Mouse (Mus musculus): ENCODE measurements around the gene Exosc7.

Gene Exosc7

DNA sequence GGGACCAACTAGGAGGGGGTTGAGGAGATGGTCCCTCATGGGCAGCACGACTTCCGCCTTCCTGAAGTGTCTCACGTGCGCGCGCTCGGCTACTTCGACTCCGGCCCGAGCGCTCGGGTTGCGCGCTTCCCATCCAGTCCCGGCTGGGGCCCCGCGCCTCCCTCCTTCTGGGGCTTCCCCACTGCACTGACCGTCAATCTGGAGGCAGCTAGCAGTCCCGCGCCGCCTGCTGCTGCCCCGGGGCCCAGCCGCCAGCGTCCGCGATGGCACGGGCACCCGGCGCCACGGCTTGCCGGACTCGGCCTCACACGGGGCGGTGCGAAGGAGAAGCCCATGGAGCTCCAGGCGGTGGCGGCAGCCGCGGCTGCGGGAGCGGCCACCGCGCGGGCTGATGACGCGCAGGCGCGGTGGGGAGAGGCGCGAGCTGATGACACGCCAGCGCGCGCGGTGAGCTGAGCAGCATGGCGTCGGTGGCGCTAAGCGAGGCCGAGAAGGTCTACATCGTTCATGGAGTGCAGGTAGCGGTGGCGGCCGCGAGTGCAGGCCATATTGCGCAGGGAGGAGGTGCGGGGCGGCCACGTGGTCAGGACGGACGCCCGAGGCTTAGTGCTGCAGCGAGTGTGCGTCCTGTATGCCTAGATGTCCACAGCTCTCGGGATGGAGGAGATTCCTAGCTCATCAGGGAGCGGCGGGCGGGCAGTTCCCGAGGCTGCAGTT lies at the start of gene Exosc7, which contains the start of gene Zdhhc3:
Exosc7 (plus strand) TSS at position 411 of the 717 bp plus-strand sequence.
Zdhhc3 (minus strand) TSS at position 401 of the 717 bp plus-strand sequence.
- peak; percentile 73 to 80 for DNase-seq (ENCODE audit: low spot score in 2 of 2)

DNA sequence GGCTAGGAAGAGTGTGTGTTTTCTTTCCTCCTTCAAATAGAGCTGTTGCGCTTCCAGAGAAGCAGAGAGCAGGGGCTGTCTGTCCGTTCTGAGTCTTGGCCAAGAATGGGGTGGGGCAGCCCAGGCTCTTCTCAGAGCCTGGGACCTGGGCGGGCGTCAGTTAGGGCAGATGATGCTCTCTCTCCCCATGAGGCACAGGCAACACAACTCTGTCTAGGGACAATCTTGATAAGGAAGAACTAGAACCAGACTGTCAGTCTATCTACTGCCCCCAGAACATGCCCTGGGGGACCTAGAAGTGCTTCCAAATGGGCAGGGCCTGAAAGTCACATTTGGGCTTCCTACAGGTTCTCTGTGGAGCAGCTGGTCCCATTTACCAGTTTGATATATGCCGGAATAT lies 33.9 kb upstream of the Exosc7 start:
- no peak for DNase-seq (ENCODE audit: low spot score in 2 of 2)

DNA sequence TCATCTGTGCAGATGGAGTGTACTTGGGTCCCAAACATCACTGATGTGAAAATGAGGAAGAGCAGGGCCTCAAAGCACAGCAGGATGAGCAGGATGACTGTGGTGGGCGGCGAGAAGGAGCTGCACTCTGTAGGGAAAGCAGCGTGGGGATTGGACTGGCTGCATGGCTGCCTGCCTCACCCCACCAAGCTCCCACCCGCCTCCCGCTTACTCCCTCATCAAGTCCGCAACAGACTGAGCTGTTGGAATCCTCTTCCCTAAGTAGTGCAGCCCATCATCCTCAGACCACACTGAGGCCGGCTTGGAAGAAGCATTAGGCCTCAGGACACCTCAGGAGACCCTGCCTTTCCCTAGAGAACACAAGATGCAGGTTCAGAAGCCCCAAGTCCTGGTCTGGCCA lies 32.7 kb upstream of the Exosc7 start:
- no peak for DNase-seq (ENCODE audit: low spot score in 2 of 2)

DNA sequence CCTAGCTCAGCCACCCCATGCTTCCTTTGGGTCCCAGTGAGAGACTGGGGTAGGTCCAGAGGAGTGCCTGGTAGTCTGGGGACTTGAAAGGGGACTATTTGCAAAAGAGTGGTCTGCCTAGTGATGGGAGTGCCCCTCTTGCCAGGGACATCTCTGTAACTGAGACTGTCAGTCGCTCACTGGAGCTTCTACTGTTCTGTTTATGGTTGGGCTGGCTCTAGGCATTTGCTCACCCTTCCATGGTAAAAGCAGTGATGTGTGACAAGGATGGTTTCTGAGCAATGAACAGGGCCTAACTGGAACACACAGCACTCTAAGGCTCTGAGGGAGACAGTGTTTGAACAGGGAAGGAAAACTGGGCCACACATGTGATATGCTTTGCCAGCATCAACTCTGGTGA lies 32.2 kb upstream of the Exosc7 start:
- no peak for DNase-seq (ENCODE audit: low spot score in 2 of 2)

DNA sequence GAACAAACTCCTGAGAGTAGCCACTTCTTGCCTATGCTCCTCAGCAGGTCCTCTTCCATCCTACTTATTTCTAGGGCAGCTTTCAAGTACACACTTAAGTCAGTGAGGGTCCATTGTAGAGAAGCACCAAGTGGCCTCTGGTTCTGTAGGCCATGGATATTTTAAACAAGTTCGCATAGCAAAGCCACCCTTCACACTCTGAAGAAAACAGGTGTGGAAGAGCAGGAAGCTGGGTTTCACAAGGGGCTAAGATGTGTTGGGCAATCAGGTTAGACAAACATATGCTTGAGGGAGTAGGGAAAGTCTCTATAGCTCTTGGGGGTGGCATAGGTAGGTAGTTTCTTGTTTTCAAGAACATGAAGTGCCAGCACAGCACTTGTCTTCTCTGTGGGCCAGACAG lies 27.6 kb upstream of the Exosc7 start:
- no peak for DNase-seq (ENCODE audit: low spot score in 2 of 2)

DNA sequence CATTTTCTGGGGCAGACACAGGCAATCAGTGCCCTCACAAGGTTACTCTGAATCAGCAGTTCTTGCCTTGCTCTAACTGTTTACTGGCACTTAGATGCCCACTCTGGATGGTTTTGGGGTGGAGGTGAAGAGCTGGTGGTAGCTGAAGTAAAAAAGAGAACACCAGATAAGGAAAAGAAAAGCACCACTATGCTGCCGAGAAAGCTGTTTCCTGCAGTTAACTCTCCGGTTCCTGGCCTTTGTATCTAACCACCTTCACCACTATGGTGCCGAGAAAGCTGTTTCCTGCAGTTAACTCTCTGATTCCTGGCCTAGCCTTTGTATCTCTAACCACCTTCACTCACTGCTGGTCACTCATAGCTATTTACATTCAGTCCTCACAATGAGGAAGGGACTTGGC lies 25.5 kb upstream of the Exosc7 start:
- no peak for DNase-seq (ENCODE audit: low spot score in 2 of 2)

DNA sequence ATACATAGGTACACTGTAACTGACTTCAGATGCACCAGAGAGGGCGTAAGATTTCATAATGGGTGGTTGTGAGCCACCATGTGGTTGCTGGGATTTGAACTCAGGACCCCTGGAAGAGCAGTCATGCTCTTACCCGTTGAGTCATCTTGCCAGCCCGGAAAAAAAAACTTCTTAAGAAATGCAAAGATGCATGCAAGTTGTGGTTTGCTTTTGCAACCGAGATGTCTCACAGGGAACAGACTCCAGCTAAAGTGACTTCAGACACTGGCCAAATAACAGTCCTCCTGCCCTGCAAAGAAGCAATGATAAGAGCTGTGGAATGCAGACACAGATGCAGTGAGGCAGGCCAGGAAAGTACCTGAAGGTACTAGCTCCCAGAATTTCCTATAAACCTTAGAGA lies 22.2 kb upstream of the Exosc7 start:
- no peak for DNase-seq (ENCODE audit: low spot score in 2 of 2)

DNA sequence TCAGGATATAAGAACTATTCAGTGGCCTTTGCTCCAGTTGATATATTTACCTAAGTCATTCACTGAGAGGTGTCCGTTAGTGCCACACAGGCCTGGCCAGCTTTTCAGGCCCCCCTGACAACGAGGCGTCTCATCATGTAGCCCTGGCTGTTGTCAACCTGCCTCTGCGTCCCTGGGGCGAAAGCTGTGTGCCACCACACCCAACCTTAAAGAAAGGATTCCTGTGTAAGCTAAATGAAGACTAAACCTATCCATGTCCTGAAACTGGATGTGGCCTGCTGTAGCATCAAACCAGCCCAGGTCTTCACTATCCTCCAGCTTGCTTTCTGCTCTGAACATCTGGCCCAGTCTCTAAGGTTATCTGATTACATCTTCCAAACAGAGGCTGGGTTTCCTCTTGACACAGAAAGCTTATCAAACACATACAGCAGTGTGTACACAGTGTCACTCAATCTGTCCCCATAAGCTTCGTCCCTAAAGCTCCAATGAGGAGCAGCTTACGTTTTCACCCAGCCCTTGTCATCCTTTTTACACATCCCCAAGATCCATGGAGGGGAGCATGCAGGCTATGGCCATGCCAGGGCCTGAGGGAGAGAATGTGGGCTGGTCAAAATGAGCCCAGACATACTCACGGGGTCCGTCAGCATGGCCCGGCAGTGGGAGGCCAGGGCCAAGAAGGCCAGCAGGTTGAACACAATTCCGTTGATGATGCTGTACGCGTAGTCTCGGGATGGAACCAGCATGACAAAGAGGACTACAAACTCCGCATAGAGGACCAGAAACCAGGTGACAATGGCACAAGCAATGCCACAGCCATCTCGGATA lies 13.2 kb upstream of the Exosc7 start:
- no peak for DNase-seq (ENCODE audit: low spot score in 2 of 2)

DNA sequence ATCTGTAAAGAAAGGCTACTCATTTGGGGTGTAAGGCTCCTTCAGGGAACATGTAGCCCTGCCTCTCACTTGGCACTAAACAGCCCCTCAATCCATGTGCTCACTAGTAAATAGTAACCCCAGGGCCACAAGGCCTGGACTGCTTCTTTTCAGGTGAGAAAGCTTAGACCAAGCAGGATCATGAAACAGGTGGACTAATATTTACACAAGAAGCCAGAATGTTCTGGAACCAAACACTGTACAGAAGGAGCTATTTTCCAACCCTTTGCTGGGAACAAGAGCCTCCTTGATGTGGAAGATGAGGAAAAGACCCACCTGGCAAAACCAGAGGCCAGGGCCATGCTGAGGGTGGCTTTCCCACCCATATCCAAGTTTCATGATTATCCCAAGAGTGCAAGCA lies 9.6 kb upstream of the Exosc7 start:
- no peak for DNase-seq (ENCODE audit: low spot score in 2 of 2)

DNA sequence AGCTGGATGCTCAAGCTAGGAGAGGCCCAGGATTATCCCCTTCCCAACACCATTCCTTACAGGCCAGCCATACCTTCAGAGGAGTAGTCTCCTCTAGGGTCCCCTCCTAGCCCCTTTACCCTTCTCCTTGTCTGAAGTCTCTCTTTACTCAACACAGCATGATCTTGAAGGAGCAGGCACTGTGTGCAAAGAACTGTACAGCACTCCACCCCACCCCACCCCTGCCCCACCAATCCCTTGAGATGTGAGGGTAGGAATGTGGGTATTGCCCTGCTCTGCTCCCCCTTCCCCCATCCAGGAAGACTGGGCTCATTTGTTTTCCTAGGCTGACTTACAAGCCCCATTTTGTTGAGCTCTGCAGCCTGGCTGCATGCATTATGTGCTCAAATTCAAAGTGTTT lies 8.7 kb upstream of the Exosc7 start:
- DNase-seq (ENCODE audit: low spot score in 2 of 2), result no peak

DNA sequence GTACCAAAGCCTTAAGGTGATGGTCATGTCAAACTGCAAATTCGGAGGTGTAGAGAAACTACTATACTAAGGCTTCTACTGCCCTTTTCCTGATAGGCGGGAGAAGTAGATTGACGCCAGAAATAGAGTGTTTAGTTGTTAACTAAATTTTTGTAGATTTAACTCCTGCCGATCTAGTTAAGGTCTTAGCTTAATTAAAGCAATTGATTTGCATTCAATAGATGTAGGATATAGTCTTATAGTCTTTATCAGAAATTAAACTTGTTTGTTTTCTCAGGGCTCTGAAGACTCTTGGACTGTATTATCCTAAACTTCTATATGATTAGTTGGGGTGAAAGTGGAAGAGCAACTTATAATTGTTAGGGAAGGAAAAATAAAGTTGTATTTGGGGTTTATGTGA lies 5.8 kb upstream of the Exosc7 start:
- DNase-seq (ENCODE audit: low spot score in 2 of 2), result no peak

DNA sequence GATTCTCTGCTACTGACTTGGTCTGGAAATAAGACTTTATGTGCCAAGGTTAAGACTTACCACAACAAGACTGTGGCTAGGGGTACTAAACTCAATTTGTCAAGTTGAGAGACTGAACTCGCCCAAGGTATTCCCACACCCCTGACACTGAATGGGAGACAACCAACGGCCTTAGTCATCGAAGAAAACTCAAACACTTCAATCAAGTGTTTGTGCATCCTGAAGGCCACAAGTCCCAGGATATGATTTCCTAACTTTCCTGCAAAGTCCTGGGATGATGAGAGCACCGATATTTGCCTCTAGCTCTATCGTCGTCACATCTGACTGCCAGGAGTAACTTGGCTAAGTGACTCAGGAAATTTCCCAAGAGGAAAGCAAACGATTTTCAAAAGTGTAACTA lies 3.8 kb upstream of the Exosc7 start:
- DNase-seq (ENCODE audit: low spot score in 2 of 2), result no peak

DNA sequence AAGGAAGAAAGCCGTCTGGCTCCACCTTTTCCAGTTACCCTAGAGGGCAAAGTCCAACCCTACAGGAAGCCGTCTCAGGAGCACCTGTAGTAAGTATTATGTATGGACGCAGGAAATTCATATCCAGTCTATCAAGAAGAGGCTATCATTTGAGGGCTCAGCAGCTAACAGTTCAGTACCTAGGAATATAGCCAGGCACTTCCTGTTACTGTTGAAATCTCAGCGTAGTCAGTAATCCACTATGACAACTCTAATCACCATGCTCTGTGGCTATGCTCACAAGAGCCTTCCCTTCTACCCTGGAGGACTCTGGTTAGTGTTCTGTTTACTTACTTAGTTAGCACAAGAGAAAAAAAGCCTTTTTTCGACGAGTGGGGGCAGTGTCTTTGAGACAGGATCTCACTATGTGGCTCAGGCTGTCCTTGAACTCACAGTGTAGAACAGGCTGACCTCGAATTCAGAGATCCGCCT lies 1.2 kb upstream of the Exosc7 start:
- DNase-seq (ENCODE audit: low spot score in 2 of 2), result no peak

DNA sequence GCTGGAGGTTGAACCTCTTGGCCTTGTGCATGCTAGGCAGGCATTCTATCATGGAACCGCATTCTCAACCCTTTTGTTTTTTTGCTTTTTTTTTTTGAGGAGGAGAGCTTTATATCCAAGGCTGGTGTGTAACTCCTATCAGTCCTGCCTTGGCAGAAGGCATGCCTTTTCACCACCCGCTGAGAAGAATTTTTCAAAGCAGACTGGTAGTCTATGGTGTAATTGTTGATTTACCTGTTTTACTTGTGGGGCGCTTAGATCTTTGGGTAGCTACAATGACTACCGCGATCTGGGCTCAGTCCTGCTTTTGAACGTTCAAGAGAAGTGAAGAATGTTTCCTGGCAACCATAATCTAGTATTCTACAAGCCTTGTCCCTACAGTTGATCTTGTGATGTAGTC lies 916 bp downstream of the Exosc7 start:
- DNase-seq (ENCODE audit: low spot score in 2 of 2), result no peak

DNA sequence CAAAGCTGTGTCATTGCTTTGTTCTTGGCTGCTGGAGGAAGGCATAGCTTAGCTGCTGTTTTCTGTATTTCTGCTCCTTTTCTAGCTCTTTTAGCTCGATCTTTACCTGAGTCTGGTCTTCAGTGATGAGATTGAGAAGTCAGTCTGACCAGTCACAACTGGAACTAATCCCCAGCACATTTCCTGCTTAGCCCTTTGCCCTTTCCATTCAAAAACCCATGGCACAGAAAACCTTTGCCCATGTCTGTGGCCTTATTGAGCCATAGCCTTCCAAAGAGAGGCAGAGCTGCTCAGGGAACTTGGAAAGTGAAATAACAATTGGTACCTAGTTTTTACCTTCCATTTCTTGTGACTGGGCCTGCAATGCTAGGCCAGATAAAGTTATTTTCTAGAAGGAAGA lies 2.6 kb downstream of the Exosc7 start:
- no peak for DNase-seq (ENCODE audit: low spot score in 2 of 2)

DNA sequence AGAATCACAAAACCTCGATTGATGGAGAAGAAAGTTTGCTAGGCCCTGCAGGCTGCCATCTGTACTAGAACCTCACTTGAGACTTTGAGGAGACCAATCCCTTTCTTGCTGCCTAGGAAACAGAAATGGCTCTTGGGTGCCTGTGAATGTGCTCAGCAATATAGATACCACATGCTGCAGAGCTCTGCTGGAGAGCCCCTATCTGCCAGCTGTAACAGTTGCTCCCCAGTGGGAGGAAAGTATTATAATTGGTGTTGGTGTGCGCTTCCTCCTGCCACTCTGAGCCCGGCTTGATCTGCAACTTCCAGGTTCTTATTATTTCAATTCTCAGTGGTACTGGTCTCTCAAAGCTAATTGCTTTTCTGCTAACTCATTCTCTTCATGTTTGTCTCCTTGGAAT lies 10.0 kb downstream of the Exosc7 start:
- no peak for DNase-seq (ENCODE audit: low spot score in 2 of 2)

DNA sequence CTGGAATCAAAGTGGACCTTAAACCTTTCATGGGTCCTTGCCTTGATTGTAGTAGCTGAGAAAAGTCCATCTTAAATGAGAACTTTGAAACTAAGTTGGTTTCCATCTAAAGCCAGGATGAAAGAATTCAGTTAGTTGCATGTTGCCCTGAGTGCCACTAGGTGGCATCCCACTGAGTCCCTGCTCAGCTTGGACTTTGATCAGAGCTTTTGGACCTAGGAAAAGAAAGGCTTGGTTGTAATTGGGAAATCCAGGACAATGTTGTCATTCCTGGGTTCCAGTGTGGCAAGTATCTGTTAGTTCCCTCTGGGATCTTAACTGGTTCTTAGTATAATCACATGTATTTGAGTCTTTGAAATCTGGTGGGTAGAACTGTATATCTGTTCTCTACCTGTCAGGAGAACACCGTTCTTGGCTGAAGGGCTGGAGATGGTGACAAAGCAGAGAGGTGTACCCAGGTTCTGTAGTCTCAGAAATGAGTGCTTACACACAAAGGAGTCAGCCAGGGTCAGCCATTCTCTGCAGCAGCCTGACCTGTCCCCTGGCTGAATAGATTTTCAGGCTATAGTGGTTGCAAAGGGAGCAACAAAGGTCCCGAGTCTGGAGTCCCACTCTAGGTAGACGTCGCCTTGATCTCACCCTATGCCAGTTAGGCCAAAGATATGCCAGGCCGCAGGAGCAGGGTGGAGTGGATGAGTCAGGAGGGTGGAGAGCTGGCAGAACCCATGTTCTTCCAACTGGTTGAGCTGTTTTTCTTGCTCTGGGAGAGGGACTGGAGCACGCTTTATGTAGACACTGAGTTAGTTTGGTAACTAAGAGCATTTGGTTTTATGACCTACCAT lies 10.8 kb downstream of the Exosc7 start:
- no peak for DNase-seq (ENCODE audit: low spot score in 2 of 2)

DNA sequence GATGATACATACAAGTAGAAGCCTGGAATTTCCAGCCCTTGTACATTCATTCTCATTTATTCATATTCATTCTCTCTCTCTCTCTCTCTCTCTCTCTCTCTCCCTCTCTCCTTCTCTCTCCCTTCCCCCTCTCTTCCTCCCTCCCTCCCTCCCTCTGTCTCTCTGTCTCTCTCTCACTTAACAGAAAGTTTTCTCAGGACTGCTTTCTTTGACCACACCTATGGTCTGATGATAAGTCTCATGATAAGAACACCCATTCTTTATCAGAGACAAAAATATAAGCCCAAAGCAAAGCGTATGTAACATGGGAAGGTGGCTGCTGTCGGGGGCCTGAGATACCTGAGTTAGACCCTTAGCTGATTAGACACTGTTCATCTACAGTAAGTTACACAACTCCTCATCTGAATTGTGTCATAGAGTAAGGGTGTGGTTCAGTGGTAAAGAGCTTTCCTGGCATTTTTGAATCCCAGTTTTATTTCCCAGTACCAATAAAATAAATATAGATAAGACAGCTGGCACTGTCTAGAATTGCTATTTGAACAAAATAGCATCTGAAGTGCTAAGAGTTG lies 11.5 kb downstream of the Exosc7 start:
- DNase-seq (ENCODE audit: low spot score in 2 of 2), result no peak

DNA sequence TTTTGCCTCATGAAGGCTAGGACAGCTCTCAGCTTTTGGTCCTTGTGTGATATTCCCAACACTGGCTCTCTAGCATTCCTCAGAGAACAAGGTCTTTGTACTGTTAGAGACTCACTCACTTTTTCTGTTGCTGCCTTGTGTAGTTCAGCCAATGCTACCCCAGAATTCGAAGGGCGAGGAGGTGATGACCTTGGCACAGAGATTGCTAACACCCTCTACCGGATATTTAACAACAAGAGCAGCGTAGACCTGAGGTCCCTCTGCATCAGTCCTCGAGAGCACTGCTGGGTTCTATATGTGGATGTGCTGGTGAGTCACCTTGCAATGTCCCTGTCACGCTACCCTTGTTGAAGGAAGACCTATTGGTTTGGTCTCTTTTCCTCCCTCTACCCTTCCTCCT lies 14.6 kb downstream of the Exosc7 start:
- no peak for DNase-seq (ENCODE audit: low spot score in 2 of 2)

DNA sequence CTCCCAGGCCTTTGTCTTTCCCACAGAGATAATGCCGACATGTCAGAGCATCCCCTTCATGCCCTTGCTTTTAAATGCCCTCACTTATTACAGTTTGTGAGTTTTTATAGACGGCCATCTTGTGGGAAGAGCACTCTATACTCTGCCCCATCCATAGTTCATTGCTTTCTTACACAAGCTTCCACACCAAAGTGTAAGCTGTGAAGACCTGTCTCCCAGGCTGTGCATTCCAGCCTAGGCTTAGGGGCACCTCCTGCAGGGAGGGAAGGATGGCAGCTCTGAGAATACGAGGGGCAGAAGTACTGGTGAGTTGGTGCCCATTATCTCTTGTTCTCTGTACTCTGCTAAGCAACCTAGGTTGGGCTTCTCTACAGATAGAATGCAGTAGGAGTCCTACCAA lies 20.0 kb downstream of the Exosc7 start:
- no peak for DNase-seq (ENCODE audit: low spot score in 2 of 2)

DNA sequence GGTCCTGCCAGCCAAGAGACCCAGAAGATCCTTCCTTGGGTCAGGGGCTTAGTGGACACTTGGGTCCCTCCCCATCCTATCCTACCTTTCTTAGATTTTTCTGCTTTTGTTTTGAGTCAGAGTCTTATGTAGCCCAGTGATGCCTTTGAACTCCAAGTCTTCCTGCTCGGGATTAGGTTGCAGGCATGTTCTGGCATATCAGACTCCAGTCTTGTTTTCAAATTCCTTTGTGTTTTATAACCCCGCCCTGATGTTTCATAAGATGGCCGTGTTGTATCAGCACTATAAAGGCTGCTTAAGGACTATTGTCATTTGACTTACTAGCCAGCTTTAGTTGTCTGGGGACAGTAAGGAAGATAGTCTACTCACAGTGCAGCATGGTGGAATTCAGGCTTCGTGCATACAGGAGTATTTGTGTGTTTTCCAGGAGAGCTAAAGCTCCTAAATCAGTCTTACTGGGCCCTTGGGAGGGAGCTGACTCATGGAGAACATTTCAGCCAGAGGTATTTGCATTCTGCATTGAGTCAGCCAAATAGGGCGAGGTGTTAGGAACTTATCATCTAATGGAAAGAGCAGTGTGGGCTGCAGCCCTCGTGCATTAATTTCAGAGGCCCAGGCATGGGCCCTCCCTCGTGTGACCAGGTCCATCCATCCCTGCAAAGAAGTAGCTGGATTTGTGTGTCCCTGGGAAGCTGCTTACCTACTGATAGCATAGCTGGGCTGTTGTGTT lies 24.1 kb downstream of the Exosc7 start:
- DNase-seq (ENCODE audit: low spot score in 2 of 2), result no peak
